Mouse (Mus musculus) thymus, adult 2 months (tissue): ENCODE measurements around the gene Prr12. TPM values are rescaled to one million over a fixed set of nuclear protein-coding genes. Genes with fewer than 3 reads are reported as not detected.

Experiments
- DNase-seq: peaks from one replicate; pipeline ENCODE4 v3.0.0; 2021
- H3K27ac ChIP-seq: fragments of 200-500 bp; 2 replicates; pipeline ENCODE4 v1.5.1; 2012; ENCODE audit warnings: low read length, control low read depth; ENCODE audit not compliant: control insufficient read depth, insufficient read depth
- H3K27me3 ChIP-seq: fragments of 200-500 bp; 2 replicates; pipeline ENCODE4 v1.6.1; 2012; ENCODE audit warnings: mild to moderate bottlenecking, low read length, moderate library complexity, mixed read lengths; ENCODE audit not compliant: control insufficient read depth, insufficient read depth
- H3K36me3 ChIP-seq: fragments of 200-500 bp; 2 replicates; pipeline ENCODE4 v1.6.1; 2012; ENCODE audit warnings: mild to moderate bottlenecking, low read length, moderate library complexity; ENCODE audit not compliant: control insufficient read depth, insufficient read depth
- H3K4me1 ChIP-seq: fragments of 200-500 bp; replicated peaks from 2 replicates; pipeline ENCODE4 v1.6.1; 2012; ENCODE audit warnings: low read length; ENCODE audit not compliant: control insufficient read depth, insufficient read depth
- H3K4me3 ChIP-seq: fragments of 200-500 bp; 2 replicates; pipeline ENCODE4 v1.5.1; 2012; ENCODE audit warnings: mild to moderate bottlenecking, low read length, control low read depth, moderate library complexity; ENCODE audit not compliant: control insufficient read depth, insufficient read depth
- CTCF ChIP-seq: fragments of 200-500 bp; IDR thresholded peaks from 2 replicates; pipeline ENCODE4 v1.5.1; 2012; ENCODE audit warnings: mild to moderate bottlenecking, control low read depth, low read length, moderate library complexity, borderline replicate concordance; ENCODE audit not compliant: control insufficient read depth, poor library complexity, insufficient read depth; ENCODE audit errors: extremely low read depth
- POLR2A ChIP-seq: fragments of 200-500 bp; IDR thresholded peaks from 2 replicates; pipeline ENCODE4 v1.6.1; 2012; ENCODE audit warnings: mild to moderate bottlenecking, low read length, control low read depth, moderate library complexity; ENCODE audit not compliant: control insufficient read depth, poor library complexity, insufficient read depth; ENCODE audit errors: extremely low read depth
- WGBS: fragments of 180-500 bp; shearing (Covaris S2); methylation state at CpG from one replicate; pipeline ENCODE4 v1.1.7; 2018; 5-methylcytosine and 5-hydroxymethylcytosine counted together
- polyA plus RNA-seq: library from polyadenylated mRNA; depleted of rRNA; stranded (reverse); fragments of >200 nt; gene quantifications from 2 replicates; pipeline ENCODE4 v1.2.3, GENCODE M21; 2012

Gene Prr12
- polyA plus RNA-seq, 1 experiment = 32.7 TPM

GRCm38 (mm10) chr7:45078513-45078912, 25.8 kb upstream of the Prr12 start:
- no peak overlapping the region for H3K27ac ChIP-seq
- H3K27me3 ChIP-seq = no peaks in the 10 kb centered on the region
- TF ChIP-seq CTCF (peak; percentile 53; the same call in 1 of the 2 replicates), POLR2A (no peak)
- 51% methylated on average over 9 of the region's 9 CpGs for WGBS
- peak; percentile 75 for DNase-seq
- H3K4me3 ChIP-seq = no peak overlapping the region
- H3K36me3 ChIP-seq = peaks cover 15% of the 10 kb centered on the region
- peaks cover 25% of the 10 kb centered on the region for H3K4me1 ChIP-seq

- Histone ChIP-seq H3K4me1 (peaks cover 18% of the 10 kb centered on the region), H3K4me3 (no peak overlapping the region), H3K36me3 (peaks cover 15% of the 10 kb centered on the region), H3K27ac (no peak overlapping the region), H3K27me3 (no peaks in the 10 kb centered on the region)
- TF ChIP-seq POLR2A (no peak), CTCF (no peak)
- DNase-seq = no peak
- WGBS = 94% methylated on average over 2 of the region's 2 CpGs
Observed at GRCm38 (mm10) chr7:45077829-45078228, 25.1 kb upstream of the Prr12 start.

- Histone ChIP-seq H3K4me1 (peaks cover 13% of the 10 kb centered on the region), H3K36me3 (peaks cover 15% of the 10 kb centered on the region)
Observed at GRCm38 (mm10) chr7:45077322-45077721, 24.6 kb upstream of the Prr12 start.

GRCm38 (mm10) chr7:45076501-45076900, 23.8 kb upstream of the Prr12 start:
- 97% methylated on average over 30 of the region's 30 CpGs for WGBS

More at GRCm38 (mm10) chr7:45077322-45077721, 24.6 kb upstream of the Prr12 start:
- 97% methylated on average over 14 of the region's 14 CpGs for WGBS
- DNase-seq = no peak
- H3K4me3 ChIP-seq = no peak overlapping the region
- no peaks in the 10 kb centered on the region for H3K27me3 ChIP-seq
- no peak overlapping the region for H3K27ac ChIP-seq
- no peak for TF ChIP-seq POLR2A
- TF ChIP-seq CTCF = no peak

GRCm38 (mm10) chr7:45075405-45075804, 22.7 kb upstream of the Prr12 start:
- DNase-seq = no peak
- 97% methylated on average over 4 of the region's 4 CpGs for WGBS
- H3K36me3 ChIP-seq = peaks cover 15% of the 10 kb centered on the region
- TF ChIP-seq POLR2A = no peak
- no peak for TF ChIP-seq CTCF
- H3K4me3 ChIP-seq = no peak overlapping the region
- H3K4me1 ChIP-seq = 0 out of 2 replicates have a peak, but pooled peaks cover 4% of the 10 kb centered on the region
- no peaks in the 10 kb centered on the region for H3K27me3 ChIP-seq
- H3K27ac ChIP-seq = no peak overlapping the region

More at GRCm38 (mm10) chr7:45076501-45076900, 23.8 kb upstream of the Prr12 start:
- no peak overlapping the region for H3K4me3 ChIP-seq
- H3K36me3 ChIP-seq = peaks cover 15% of the 10 kb centered on the region
- H3K27ac ChIP-seq = no peak overlapping the region
- DNase-seq = no peak
- TF ChIP-seq CTCF (no peak), POLR2A (no peak)
- H3K27me3 ChIP-seq = no peaks in the 10 kb centered on the region
- peaks cover 7% of the 10 kb centered on the region; the same call in 1 of the 2 replicates for H3K4me1 ChIP-seq

- no peak overlapping the region for H3K27ac ChIP-seq
- WGBS = 63% methylated on average over 12 of the region's 12 CpGs
- no peak for DNase-seq
- peaks cover 15% of the 10 kb centered on the region for H3K36me3 ChIP-seq
- no peak overlapping the region for H3K4me3 ChIP-seq
- TF ChIP-seq POLR2A = no peak
- no peak for TF ChIP-seq CTCF
- peaks cover 6% of the 10 kb centered on the region; the same call in 1 of the 2 replicates for H3K4me1 ChIP-seq
- no peaks in the 10 kb centered on the region for H3K27me3 ChIP-seq
Observed at GRCm38 (mm10) chr7:45073949-45074348, 21.3 kb upstream of the Prr12 start.

GRCm38 (mm10) chr7:45073171-45073707, 20.6 kb upstream of the Prr12 start:
- WGBS = 45% methylated on average over 7 of the region's 7 CpGs
- no peaks in the 10 kb centered on the region for H3K27me3 ChIP-seq

More at GRCm38 (mm10) chr7:45073171-45073707, 20.6 kb upstream of the Prr12 start:
- no peak overlapping the region for H3K27ac ChIP-seq
- no peak overlapping the region for H3K4me3 ChIP-seq
- no peak for TF ChIP-seq POLR2A
- no peak for TF ChIP-seq CTCF
- peaks cover 6% of the 10 kb centered on the region; the same call in 1 of the 2 replicates for H3K4me1 ChIP-seq
- no peak for DNase-seq
- peaks cover 15% of the 10 kb centered on the region for H3K36me3 ChIP-seq
